Mouse (Mus musculus): Measurements from ENCODE around the gene Trim56. TPM values are rescaled to one million over a fixed set of nuclear protein-coding genes. Genes with fewer than 3 reads are reported as not detected.

The Trim56 gene
- polyA plus RNA-seq, 1 experiment from 2014 or later: 3.9 TPM

GRCm38 (mm10) chr5:137068711-137069110 lies 47.3 kb downstream of the Trim56 start:
- Histone ChIP-seq H3K9me3 (replicated peaks) (no peaks in the 10 kb centered on the region), H3K4me3 (no peak overlapping the region), H3K27ac (replicated peaks) (no peak overlapping the region), H3K4me1 (peaks cover 12% of the 10 kb centered on the region), H3K36me3 (no peaks in the 10 kb centered on the region), H3K27me3 (ENCODE audit: low read depth, poor library complexity, severe bottlenecking) (no peaks in the 10 kb centered on the region; the same call in 1 of the 2 replicates)
- no peak for DNase-seq (ENCODE audit: low spot score)
- 74% methylated on average over 4 of the region's 4 CpGs for WGBS

DNA sequence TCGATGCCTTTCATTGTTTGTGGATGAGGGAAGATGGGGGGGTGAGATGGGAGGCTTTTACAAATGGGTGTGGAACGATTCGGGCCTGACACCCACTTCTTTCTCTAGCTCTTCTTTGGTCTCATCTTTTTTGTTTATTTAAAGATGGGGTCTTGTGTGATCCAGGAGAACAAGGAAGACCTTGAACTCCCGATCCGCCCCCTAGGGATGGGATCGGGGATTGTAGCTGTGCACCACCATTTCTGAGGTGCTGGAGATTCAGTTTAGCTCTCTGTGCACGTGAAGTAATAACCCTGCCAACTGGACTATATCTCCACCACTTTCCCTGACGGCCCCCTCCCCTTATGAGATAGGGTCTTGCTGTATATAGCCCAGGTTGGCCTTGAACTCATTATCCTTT lies 50.1 kb downstream of the Trim56 start:
- H3K36me3 ChIP-seq: no peaks in the 10 kb centered on the region
- WGBS: 81% methylated on average over 8 of the region's 8 CpGs
- H3K4me1 ChIP-seq: no peaks in the 10 kb centered on the region
- DNase-seq (ENCODE audit: low spot score): no peak
- no peaks in the 10 kb centered on the region for H3K27me3 ChIP-seq (ENCODE audit: low read depth, poor library complexity, severe bottlenecking)
- H3K27ac ChIP-seq (replicated peaks): no peak overlapping the region
- no peak overlapping the region for H3K4me3 ChIP-seq
- no peaks in the 10 kb centered on the region for H3K9me3 ChIP-seq (replicated peaks)

- no peak for DNase-seq (ENCODE audit: low spot score)
- H3K4me1 ChIP-seq: no peaks in the 10 kb centered on the region
- H3K9me3 ChIP-seq (replicated peaks): no peaks in the 10 kb centered on the region
- H3K27ac ChIP-seq (replicated peaks): no peak overlapping the region
- H3K27me3 ChIP-seq (ENCODE audit: low read depth, poor library complexity, severe bottlenecking): no peaks in the 10 kb centered on the region
- no peaks in the 10 kb centered on the region for H3K36me3 ChIP-seq
- no peak overlapping the region for H3K4me3 ChIP-seq
- WGBS: 75% methylated on average over 6 of the region's 6 CpGs
Observed at GRCm38 (mm10) chr5:137065454-137065853, 50.6 kb downstream of the Trim56 start.

DNA sequence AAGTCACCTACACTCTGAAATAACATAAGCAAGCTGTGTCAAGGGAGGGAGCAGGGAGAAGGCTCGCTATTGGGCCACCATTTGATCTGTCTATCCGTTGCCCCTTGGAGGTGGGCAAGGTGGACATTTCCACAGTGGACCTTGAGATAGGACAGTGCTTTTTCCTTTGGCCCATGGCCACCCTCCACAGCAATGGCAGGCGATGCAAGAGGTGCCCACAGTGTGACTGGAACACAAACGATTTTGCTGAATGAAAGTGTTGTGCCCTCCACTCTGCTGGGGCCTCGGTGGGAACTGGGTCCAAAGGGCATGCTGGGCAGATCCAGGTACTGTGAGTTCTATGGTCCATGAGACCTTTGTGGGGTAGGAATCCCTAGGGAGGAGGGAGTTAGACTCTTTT lies 53.4 kb downstream of the Trim56 start:
- no peak for DNase-seq (ENCODE audit: low spot score)
- Histone ChIP-seq H3K4me3 (no peak overlapping the region), H3K36me3 (no peaks in the 10 kb centered on the region), H3K27ac (replicated peaks) (no peak overlapping the region), H3K4me1 (no peaks in the 10 kb centered on the region), H3K27me3 (ENCODE audit: low read depth, poor library complexity, severe bottlenecking) (no peaks in the 10 kb centered on the region), H3K9me3 (replicated peaks) (no peaks in the 10 kb centered on the region)
- WGBS: 90% methylated on average over 5 of the region's 5 CpGs

DNA sequence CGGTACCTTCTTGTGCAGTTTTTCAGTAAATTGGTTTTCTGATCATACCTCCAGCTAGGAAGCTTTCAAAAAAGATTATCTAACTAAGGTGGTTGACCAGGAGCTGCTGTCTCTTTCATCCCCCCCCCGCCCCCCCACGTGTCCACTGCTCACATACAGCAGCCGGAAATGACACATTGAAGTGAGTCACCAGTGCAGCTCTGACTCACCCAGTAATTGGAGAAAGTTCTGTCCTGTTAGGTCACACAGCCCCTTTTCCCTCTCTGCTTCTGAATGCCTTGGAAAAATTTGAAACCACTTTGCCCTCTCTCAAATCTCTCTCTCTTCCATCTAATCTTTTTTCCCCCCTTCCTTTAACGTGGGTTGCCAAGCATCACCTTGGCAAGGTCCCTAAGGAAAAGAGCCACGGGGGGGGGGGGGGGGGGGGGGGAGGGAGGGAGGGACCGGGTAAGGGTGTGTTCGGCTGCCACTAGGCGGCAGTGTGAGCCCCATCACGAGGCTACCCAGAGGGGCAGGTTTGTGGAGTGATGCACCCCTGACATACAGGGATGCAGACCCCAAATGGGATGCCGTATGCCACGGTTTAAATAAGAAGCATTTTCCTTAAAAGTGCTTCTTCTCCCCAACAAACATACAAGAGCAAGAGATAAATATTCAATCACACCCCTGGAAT lies 54.1 kb downstream of the Trim56 start:
- no peaks in the 10 kb centered on the region for H3K9me3 ChIP-seq (replicated peaks)
- no peak for DNase-seq (ENCODE audit: low spot score)
- no peaks in the 10 kb centered on the region for H3K36me3 ChIP-seq
- no peaks in the 10 kb centered on the region for H3K4me1 ChIP-seq
- 30% methylated on average over 12 of the region's 12 CpGs for WGBS
- no peak overlapping the region for H3K4me3 ChIP-seq
- no peaks in the 10 kb centered on the region for H3K27me3 ChIP-seq (ENCODE audit: low read depth, poor library complexity, severe bottlenecking)
- H3K27ac ChIP-seq (replicated peaks): no peak overlapping the region

Other genes with a start within 250 kb of the Trim56 start
- 38.0 and 44.3 TPM in 2 replicates for gene Col26a1, start 233.0 kb downstream of the Trim56 start, polyA plus RNA-seq (2016; fragmentation: Nextera tagmentation; extraction: Ambion mirVana)
- 104 and 114 TPM in 2 replicates for gene Ift22, start 208.1 kb downstream of the Trim56 start, polyA plus RNA-seq (2016; fragmentation: Nextera tagmentation; extraction: Ambion mirVana)
- 271 and 306 TPM in 2 replicates for gene Fis1, start 162.9 kb downstream of the Trim56 start, polyA plus RNA-seq (2016; fragmentation: Nextera tagmentation; extraction: Ambion mirVana)
- 0.15 and 0.55 TPM in 2 replicates for gene Cldn15, start 149.6 kb downstream of the Trim56 start, polyA plus RNA-seq (2016; fragmentation: Nextera tagmentation; extraction: Ambion mirVana)
- 40.8 and 43.2 TPM in 2 replicates for gene Plod3, start 129.2 kb downstream of the Trim56 start, polyA plus RNA-seq (2016; fragmentation: Nextera tagmentation; extraction: Ambion mirVana)
- gene Znhit1, start 128.2 kb downstream of the Trim56 start, polyA plus RNA-seq (2016; fragmentation: Nextera tagmentation; extraction: Ambion mirVana): 102 and 105 TPM in 2 replicates
- 0.35 and 0.39 TPM in 2 replicates for gene Vgf, start 89.8 kb downstream of the Trim56 start, polyA plus RNA-seq (2016; fragmentation: Nextera tagmentation; extraction: Ambion mirVana)
- 209 and 228 TPM in 2 replicates for gene Ap1s1, start 70.1 kb downstream of the Trim56 start, polyA plus RNA-seq (2016; fragmentation: Nextera tagmentation; extraction: Ambion mirVana)
- 0.07 and 0.11 TPM in 2 replicates for gene Serpine1, start 43.9 kb downstream of the Trim56 start, polyA plus RNA-seq (2016; fragmentation: Nextera tagmentation; extraction: Ambion mirVana)
- gene Muc3, start 33.1 kb upstream of the Trim56 start, polyA plus RNA-seq (2016; fragmentation: Nextera tagmentation; extraction: Ambion mirVana): not detected in 2 replicates
- 0.14 TPM in 1 of 2 replicates, not detected in the other for gene Muc3a, start 96.2 kb upstream of the Trim56 start, polyA plus RNA-seq (2016; fragmentation: Nextera tagmentation; extraction: Ambion mirVana)
- 3.4 and 4.8 TPM in 2 replicates for gene Ache, start 171.3 kb upstream of the Trim56 start, polyA plus RNA-seq (2016; fragmentation: Nextera tagmentation; extraction: Ambion mirVana)
- gene Ufsp1, start 178.4 kb upstream of the Trim56 start, polyA plus RNA-seq (2016; fragmentation: Nextera tagmentation; extraction: Ambion mirVana): 9.6 and 11.0 TPM in 2 replicates
- gene Srrt, start 191.5 kb upstream of the Trim56 start, polyA plus RNA-seq (2016; fragmentation: Nextera tagmentation; extraction: Ambion mirVana): 190 and 192 TPM in 2 replicates
- 61.0 and 61.1 TPM in 2 replicates for gene Trip6, start 198.2 kb upstream of the Trim56 start, polyA plus RNA-seq (2016; fragmentation: Nextera tagmentation; extraction: Ambion mirVana)
- 12.0 and 14.3 TPM in 2 replicates for gene Slc12a9, start 217.4 kb upstream of the Trim56 start, polyA plus RNA-seq (2016; fragmentation: Nextera tagmentation; extraction: Ambion mirVana)
- 28.9 and 30.0 TPM in 2 replicates for gene Ephb4, start 233.9 kb upstream of the Trim56 start, polyA plus RNA-seq (2016; fragmentation: Nextera tagmentation; extraction: Ambion mirVana)

All from midbrain, embryonic 10.5 days (tissue).